Mouse (Mus musculus): ENCODE measurements at regions not wholly inside any gene's neighbourhood (a gene's known extent, or its start where the extent isn't known, plus 50 kb on each side); places are given as distances from the start of the nearest gene placed in this dataset.
A peak's percentile ranks its signal among the peaks of the same experiment; 100 is the strongest.

GRCm38 (mm10) chr3:104712711-104713110, 68.1 kb upstream of the Ppm1j start:
- peak; percentile 12 to 41 for DNase-seq (ENCODE audit: low spot score in 2 of 2)

- DNase-seq (ENCODE audit: low spot score in 2 of 2), result peak; percentile 52 to 70
These were observed 66.8 kb upstream of the Ppm1j start for GRCm38 (mm10) chr3:104713836-104714631.

- peak in 1 of 2 experiments; percentile 10 for DNase-seq (ENCODE audit: low spot score in 2 of 2)
These were observed 66.1 kb upstream of the Ppm1j start for GRCm38 (mm10) chr3:104714679-104715326.

All from heart, adult 9 months (tissue).